Mouse (Mus musculus): ENCODE results near the gene Acat2. TPM values are rescaled to one million over a fixed set of nuclear protein-coding genes. Genes with fewer than 3 reads are reported as not detected.
"Not testable (repeated sequence)": the region's sequence is repeated elsewhere in the genome, so short reads cannot be mapped to it uniquely, and the experiment has no call there.

Acat2 gene
- polyA plus RNA-seq, 1 experiment from 2014 or later, result 103 TPM

GRCm38 (mm10) chr17:12967173-12967572 lies 6.6 kb upstream of the Acat2 start:
- no peak overlapping the region for H3K4me3 ChIP-seq (replicated peaks; ENCODE audit: low read depth, low read length)
- ATAC-seq (replicated peaks; ENCODE audit: low FRiP score, low read depth) (no peak), DNase-seq (ENCODE audit: low spot score) (no peak)
- H3K9me3 ChIP-seq (replicated peaks; ENCODE audit: low read length), result no peaks in the 10 kb centered on the region
- 0 out of 2 replicates have a peak, but pooled peaks cover 20% of the 10 kb centered on the region for H3K36me3 ChIP-seq (ENCODE audit: insufficient read depth, low read length)
- no peaks in the 10 kb centered on the region for H3K4me1 ChIP-seq (replicated peaks; ENCODE audit: insufficient read depth, low read length)
- no peak overlapping the region for H3K9ac ChIP-seq (ENCODE audit: low read depth, low read length)
- TF ChIP-seq CTCF (IDR thresholded peaks at IDR 0.05; ENCODE audit: low read depth), result no peak
- 84% methylated on average over 2 of the region's 2 CpGs for WGBS
- H3K27ac ChIP-seq, result no peak overlapping the region
- no peak overlapping the region for H3K4me2 ChIP-seq (ENCODE audit: low read length)
- no peaks in the 10 kb centered on the region for H3K27me3 ChIP-seq (ENCODE audit: insufficient read depth, low read length)

- 61% methylated on average over 3 of the region's 3 CpGs for WGBS
- Histone ChIP-seq H3K27ac (no peak overlapping the region), H3K9me3 (replicated peaks; ENCODE audit: low read length) (no peaks in the 10 kb centered on the region), H3K9ac (ENCODE audit: low read depth, low read length) (no peak overlapping the region), H3K36me3 (ENCODE audit: insufficient read depth, low read length) (0 out of 2 replicates have a peak, but pooled peaks cover 14% of the 10 kb centered on the region), H3K4me2 (ENCODE audit: low read length) (no peak overlapping the region), H3K4me3 (replicated peaks; ENCODE audit: low read depth, low read length) (no peak overlapping the region), H3K4me1 (replicated peaks; ENCODE audit: insufficient read depth, low read length) (0 out of 2 replicates have a peak, but pooled peaks cover 4% of the 10 kb centered on the region), H3K27me3 (ENCODE audit: insufficient read depth, low read length) (no peaks in the 10 kb centered on the region)
- no peak for ATAC-seq (replicated peaks; ENCODE audit: low FRiP score, low read depth)
- TF ChIP-seq CTCF (IDR thresholded peaks at IDR 0.05; ENCODE audit: low read depth), result no peak
- peak; percentile 7 for DNase-seq (ENCODE audit: low spot score)
Measured at GRCm38 (mm10) chr17:12963476-12963875, 2.9 kb upstream of the Acat2 start.

GRCm38 (mm10) chr17:12959377-12959776 lies 1.2 kb downstream of the Acat2 start:
- not testable (repeated sequence) for H3K9me3 ChIP-seq (replicated peaks; ENCODE audit: low read length); ATAC-seq (replicated peaks; ENCODE audit: low FRiP score, low read depth); H3K36me3 ChIP-seq (ENCODE audit: insufficient read depth, low read length); H3K9ac ChIP-seq (ENCODE audit: low read depth, low read length); DNase-seq (ENCODE audit: low spot score); H3K4me1 ChIP-seq (replicated peaks; ENCODE audit: insufficient read depth, low read length); H3K27ac ChIP-seq; H3K27me3 ChIP-seq (ENCODE audit: insufficient read depth, low read length); H3K4me3 ChIP-seq (replicated peaks; ENCODE audit: low read depth, low read length); H3K4me2 ChIP-seq (ENCODE audit: low read length)
- 21% methylated on average over 1 of the region's 2 CpGs for WGBS

- no peak for ATAC-seq (replicated peaks; ENCODE audit: low FRiP score, low read depth)
- 93% methylated on average over 8 of the region's 8 CpGs for WGBS
- no peak for TF ChIP-seq CTCF (IDR thresholded peaks at IDR 0.05; ENCODE audit: low read depth)
Measured at GRCm38 (mm10) chr17:12956664-12957063, 3.9 kb downstream of the Acat2 start.

GRCm38 (mm10) chr17:12949669-12950068 lies 10.9 kb downstream of the Acat2 start:
- DNase-seq (ENCODE audit: low spot score), result no peak
- TF ChIP-seq CTCF (IDR thresholded peaks at IDR 0.05; ENCODE audit: low read depth), result no peak
- Histone ChIP-seq H3K4me1 (replicated peaks; ENCODE audit: insufficient read depth, low read length) (no peaks in the 10 kb centered on the region), H3K4me2 (ENCODE audit: low read length) (no peak overlapping the region), H3K27me3 (ENCODE audit: insufficient read depth, low read length) (no peaks in the 10 kb centered on the region), H3K4me3 (replicated peaks; ENCODE audit: low read depth, low read length) (no peak overlapping the region), H3K9ac (ENCODE audit: low read depth, low read length) (no peak overlapping the region), H3K27ac (no peak overlapping the region), H3K36me3 (ENCODE audit: insufficient read depth, low read length) (peaks cover 28% of the 10 kb centered on the region), H3K9me3 (replicated peaks; ENCODE audit: low read length) (no peaks in the 10 kb centered on the region)
- no peak for ATAC-seq (replicated peaks; ENCODE audit: low FRiP score, low read depth)
- WGBS, result 91% methylated on average over 5 of the region's 5 CpGs

More at GRCm38 (mm10) chr17:12956664-12957063, 3.9 kb downstream of the Acat2 start:
- H3K4me1 ChIP-seq (replicated peaks; ENCODE audit: insufficient read depth, low read length), result 0 out of 2 replicates have a peak, but pooled peaks cover 4% of the 10 kb centered on the region
- H3K9me3 ChIP-seq (replicated peaks; ENCODE audit: low read length), result no peaks in the 10 kb centered on the region
- H3K36me3 ChIP-seq (ENCODE audit: insufficient read depth, low read length), result 0 out of 2 replicates have a peak, but pooled peaks cover 3% of the 10 kb centered on the region
- DNase-seq (ENCODE audit: low spot score), result no peak
- H3K27ac ChIP-seq, result no peak overlapping the region
- no peaks in the 10 kb centered on the region for H3K27me3 ChIP-seq (ENCODE audit: insufficient read depth, low read length)
- H3K9ac ChIP-seq (ENCODE audit: low read depth, low read length), result no peak overlapping the region
- H3K4me3 ChIP-seq (replicated peaks; ENCODE audit: low read depth, low read length), result no peak overlapping the region
- H3K4me2 ChIP-seq (ENCODE audit: low read length), result no peak overlapping the region

- H3K9me3 ChIP-seq (replicated peaks; ENCODE audit: low read length), result no peaks in the 10 kb centered on the region
- H3K4me2 ChIP-seq (ENCODE audit: low read length), result no peak overlapping the region
- no peak for ATAC-seq (replicated peaks; ENCODE audit: low FRiP score, low read depth)
- no peak overlapping the region for H3K4me3 ChIP-seq (replicated peaks; ENCODE audit: low read depth, low read length)
- H3K9ac ChIP-seq (ENCODE audit: low read depth, low read length), result no peak overlapping the region
- H3K27me3 ChIP-seq (ENCODE audit: insufficient read depth, low read length), result no peaks in the 10 kb centered on the region
- peaks cover 16% of the 10 kb centered on the region; the same call in 1 of the 2 replicates for H3K36me3 ChIP-seq (ENCODE audit: insufficient read depth, low read length)
- no peak for TF ChIP-seq CTCF (IDR thresholded peaks at IDR 0.05; ENCODE audit: low read depth)
- no peaks in the 10 kb centered on the region for H3K4me1 ChIP-seq (replicated peaks; ENCODE audit: insufficient read depth, low read length)
- H3K27ac ChIP-seq, result no peak overlapping the region
- 94% methylated on average over 6 of the region's 6 CpGs for WGBS
- DNase-seq (ENCODE audit: low spot score), result no peak
Measured at GRCm38 (mm10) chr17:12942459-12943162, 17.9 kb downstream of the Acat2 start.

All from kidney, postnatal 0 days (tissue).